Mouse (Mus musculus) hindbrain, embryonic 13.5 days (tissue): ENCODE measurements around the gene Stambp. TPM values are rescaled to one million over a fixed set of nuclear protein-coding genes. Genes with fewer than 3 reads are reported as not detected.

ENCODE experiments used
- polyA plus RNA-seq: library from polyadenylated mRNA; unstranded; fragments of >200 nt; fragmentation: Nextera tagmentation; extraction: Ambion mirVana; gene quantifications from 2 replicates; pipeline ENCODE4 v1.2.1, GENCODE M21; 2015

The Stambp gene
- polyA plus RNA-seq, 1 experiment from 2014 or later = 50.1 TPM

Other genes starting within 250 kb of the Stambp start
- 23.8 and 26.3 TPM in 2 replicates for gene Mthfd2, start 246.8 kb downstream of the Stambp start, polyA plus RNA-seq
- 27.3 and 27.6 TPM in 2 replicates for gene Mob1a, start 246.7 kb downstream of the Stambp start, polyA plus RNA-seq
- gene Bola3, start 223.6 kb downstream of the Stambp start, polyA plus RNA-seq = 62.2 and 68.7 TPM in 2 replicates
- gene Tet3, start 113.6 kb downstream of the Stambp start, polyA plus RNA-seq = 69.8 and 75.4 TPM in 2 replicates
- gene Dguok, start 65.8 kb downstream of the Stambp start, polyA plus RNA-seq = 69.1 and 69.7 TPM in 2 replicates
- gene Actg2, start 36.5 kb downstream of the Stambp start, polyA plus RNA-seq = 2.0 and 2.8 TPM in 2 replicates
- not detected in 2 replicates for gene Clec4f, start 83.5 kb upstream of the Stambp start, polyA plus RNA-seq
- gene Cd207, start 105.1 kb upstream of the Stambp start, polyA plus RNA-seq = not detected in 2 replicates
- gene Vax2, start 138.5 kb upstream of the Stambp start, polyA plus RNA-seq = not detected in 2 replicates
- not detected in 2 replicates for gene Atp6v1b1, start 170.3 kb upstream of the Stambp start, polyA plus RNA-seq
- 0.19 and 0.21 TPM in 2 replicates for gene Ankrd53, start 189.9 kb upstream of the Stambp start, polyA plus RNA-seq
- gene Tex261, start 203.1 kb upstream of the Stambp start, polyA plus RNA-seq = 63.5 and 65.5 TPM in 2 replicates
- gene Nagk, start 222.3 kb upstream of the Stambp start, polyA plus RNA-seq = 98.1 and 98.5 TPM in 2 replicates